Mouse (Mus musculus) testis, adult 2 months (tissue): ENCODE measurements around the gene Mymx.

Experiments used
- CTCF ChIP-seq: fragments of 200-500 bp; IDR thresholded peaks from 2 replicates; pipeline ENCODE4 v1.5.1; 2012; ENCODE audit warnings: low read depth, mild to moderate bottlenecking, inconsistent platforms, low read length, moderate library complexity; ENCODE audit not compliant: control insufficient read depth, insufficient read depth, insufficient replicate concordance
- POLR2A ChIP-seq: fragments of 200-500 bp; IDR thresholded peaks from 2 replicates; pipeline ENCODE4 v1.6.1; 2012; ENCODE audit warnings: low read depth, mild to moderate bottlenecking, inconsistent platforms, low read length, moderate library complexity; ENCODE audit not compliant: control insufficient read depth

GRCm38 (mm10) chr17:45575123-45575897, 26.6 kb downstream of the Mymx start:
- TF ChIP-seq CTCF: no peak
- TF ChIP-seq POLR2A: no peak
